Mouse (Mus musculus): ENCODE results near the gene Pcyt1b. TPM values are rescaled to one million over a fixed set of nuclear protein-coding genes. Genes with fewer than 3 reads are reported as not detected.

Pcyt1b gene
- polyA plus RNA-seq, 1 experiment from 2014 or later: 4.8 TPM

GRCm38 (mm10) chrX:93750566-93750965 lies 95.9 kb downstream of the Pcyt1b start:
- 94% methylated on average over 6 of the region's 6 CpGs for WGBS
- no peak overlapping the region for H3K4me3 ChIP-seq
- DNase-seq (ENCODE audit: low spot score): no peak
- peaks cover 43% of the 10 kb centered on the region for H3K27me3 ChIP-seq (ENCODE audit: low read depth, poor library complexity, severe bottlenecking)
- H3K27ac ChIP-seq: no peak overlapping the region
- peaks cover 7% of the 10 kb centered on the region; the same call in 1 of the 2 replicates for H3K4me1 ChIP-seq
- no peaks in the 10 kb centered on the region for H3K9me3 ChIP-seq (replicated peaks)
- no peaks in the 10 kb centered on the region for H3K36me3 ChIP-seq

GRCm38 (mm10) chrX:93755210-93755842 lies 100.7 kb downstream of the Pcyt1b start:
- WGBS: 58% methylated on average over 11 of the region's 11 CpGs
- H3K4me3 ChIP-seq: no peak overlapping the region
- H3K27ac ChIP-seq: no peak overlapping the region
- DNase-seq (ENCODE audit: low spot score): no peak
- no peaks in the 10 kb centered on the region for H3K36me3 ChIP-seq
- H3K27me3 ChIP-seq (ENCODE audit: low read depth, poor library complexity, severe bottlenecking): peaks cover 37% of the 10 kb centered on the region
- H3K4me1 ChIP-seq: peaks cover 7% of the 10 kb centered on the region; the same call in 1 of the 2 replicates
- H3K9me3 ChIP-seq (replicated peaks): no peaks in the 10 kb centered on the region

GRCm38 (mm10) chrX:93756867-93757455 lies 102.3 kb downstream of the Pcyt1b start:
- Histone ChIP-seq H3K9me3 (replicated peaks) (no peaks in the 10 kb centered on the region), H3K36me3 (no peaks in the 10 kb centered on the region), H3K4me1 (peaks cover 4% of the 10 kb centered on the region; the same call in 1 of the 2 replicates), H3K4me3 (no peak overlapping the region), H3K27me3 (ENCODE audit: low read depth, poor library complexity, severe bottlenecking) (peaks cover 49% of the 10 kb centered on the region), H3K27ac (no peak overlapping the region)
- no peak for DNase-seq (ENCODE audit: low spot score)
- 83% methylated on average over 7 of the region's 7 CpGs for WGBS

GRCm38 (mm10) chrX:93760770-93761169 lies 106.1 kb downstream of the Pcyt1b start:
- Histone ChIP-seq H3K4me1 (no peaks in the 10 kb centered on the region; the same call in 1 of the 2 replicates), H3K27ac (no peak overlapping the region), H3K36me3 (no peaks in the 10 kb centered on the region), H3K27me3 (ENCODE audit: low read depth, poor library complexity, severe bottlenecking) (peaks cover 66% of the 10 kb centered on the region), H3K9me3 (replicated peaks) (no peaks in the 10 kb centered on the region), H3K4me3 (no peak overlapping the region)
- no peak for DNase-seq (ENCODE audit: low spot score)
- 92% methylated on average over 3 of the region's 3 CpGs for WGBS

GRCm38 (mm10) chrX:93789562-93789961 lies 134.9 kb downstream of the Pcyt1b start:
- no peak for DNase-seq (ENCODE audit: low spot score)
- WGBS: 78% methylated on average over 1 of the region's 1 CpGs
- Histone ChIP-seq H3K4me1 (no peaks in the 10 kb centered on the region), H3K4me3 (no peak overlapping the region), H3K9me3 (replicated peaks) (no peaks in the 10 kb centered on the region), H3K27me3 (ENCODE audit: low read depth, poor library complexity, severe bottlenecking) (peaks cover 13% of the 10 kb centered on the region), H3K27ac (no peak overlapping the region), H3K36me3 (peaks cover 3% of the 10 kb centered on the region)

- Histone ChIP-seq H3K36me3 (0 out of 2 replicates have a peak, but pooled peaks cover 4% of the 10 kb centered on the region), H3K27me3 (ENCODE audit: low read depth, poor library complexity, severe bottlenecking) (peaks cover 3% of the 10 kb centered on the region; the same call in 1 of the 2 replicates), H3K27ac (no peak overlapping the region), H3K9me3 (replicated peaks) (no peaks in the 10 kb centered on the region), H3K4me3 (no peak overlapping the region), H3K4me1 (no peaks in the 10 kb centered on the region)
- DNase-seq (ENCODE audit: low spot score): peak; percentile 45
Observed at GRCm38 (mm10) chrX:93793168-93793567, 138.5 kb downstream of the Pcyt1b start.

Other genes starting within 250 kb of the Pcyt1b start
- gene Pola1, start 22.7 kb upstream of the Pcyt1b start, polyA plus RNA-seq (2016; fragmentation: Nextera tagmentation; extraction: Ambion mirVana): 33.3 and 41.2 TPM in 2 replicates
- 80.4 and 87.2 TPM in 2 replicates for gene Pdk3, start 177.3 kb downstream of the Pcyt1b start, polyA plus RNA-seq (2016; fragmentation: Nextera tagmentation; extraction: Ambion mirVana)

Measured in limb, embryonic 10.5 days (tissue).